Mouse (Mus musculus): Measurements from ENCODE around the gene Arl5b. TPM values are rescaled to one million over a fixed set of nuclear protein-coding genes. Genes with fewer than 3 reads are reported as not detected.

Arl5b gene
- polyA plus RNA-seq, 1 experiment from 2014 or later: 52.9 TPM

Other genes with a start within 250 kb of the Arl5b start
- 14.1 and 14.2 TPM in 2 replicates for gene Nsun6, start 5.7 kb downstream of the Arl5b start, polyA plus RNA-seq (2016; fragmentation: Nextera tagmentation; extraction: Ambion mirVana)